Mouse (Mus musculus): ENCODE results near the gene Serpina3i.

GRCm38 (mm10) chr12:104248231-104248630 is 14.7 kb upstream of the Serpina3i start:
- TF ChIP-seq CTCF (IDR thresholded peaks at IDR 0.05; ENCODE audit: low read depth, low read length) (no peak), POLR2A (IDR thresholded peaks at IDR 0.05; ENCODE audit: extremely low read depth, insufficient read depth, low read length) (no peak)

Data from liver, adult 2 months (tissue).